Comparison of ENCODE assay signal across 14 mouse cellular contexts in genomic region chr6:72112575-72112974, GRCm38 (mm10). TPM values are rescaled to one million over a fixed set of nuclear protein-coding genes. Genes with fewer than 3 reads are reported as not detected.
DNase-seq lines count a peak whose midpoint lies in the region; ATAC-seq and TF ChIP-seq lines count a peak whose summit lies in the region.
"Had no signal": no experiment of that assay in that cellular context is flagged by ENCODE, and none has a peak within 500 bp of the region (broad histone marks: within the 10 kb centered on the region; RNA-seq: fewer than 3 reads in every experiment).

No protein-coding gene starts in this region.

- no peaks in the 10 kb centered on the region for H3K27me3 ChIP-seq in embryonic facial prominence, embryonic 12.5 days
- H3K27me3 ChIP-seq in liver, postnatal 0 days (ENCODE audit: insufficient read depth, low read length): no peaks in the 10 kb centered on the region

- ATAC-seq in embryonic facial prominence, embryonic 12.5 days (ENCODE audit: insufficient number of reproducible peaks, insufficient read depth, low FRiP score, low TSS enrichment): no peak
- ATAC-seq in liver, postnatal 0 days: no peak
- ATAC-seq in inflammation-experienced regulatory T-cells, adult 6 months: no peak
- ATAC-seq: forebrain, embryonic 16.5 days had no signal

- DNase-seq in gastrocnemius, adult 2 months: peak; percentile 59
- no peak for DNase-seq in gastrocnemius, adult 8-10 months (ENCODE audit: low spot score in 2 of 2)
- peak; percentile 49 to 67 for DNase-seq in left cerebral cortex, postnatal 36 days (ENCODE audit: low spot score in 2 of 2)
- DNase-seq in left cerebral cortex, postnatal 10 days (ENCODE audit: extremely low spot score in 1 of 2, low spot score in 2 of 2): no peak
- DNase-seq in liver, postnatal 0 days: peak; percentile 11
- no peak for DNase-seq in adrenal gland, postnatal 14 days
- DNase-seq: cerebellum, postnatal 25 days; lung, postnatal 10 days; thymus, postnatal 25 days had no signal

- TF ChIP-seq EP300 in liver, postnatal 0 days (IDR thresholded peaks at IDR 0.05; ENCODE audit: low read depth): no peak

- WGBS in embryonic facial prominence, embryonic 12.5 days: 24% methylated on average over 6 of the region's 6 CpGs
- WGBS in liver, postnatal 0 days (ENCODE audit: insufficient replicate concordance): 74% methylated on average over 6 of the region's 6 CpGs

- intact Hi-C loops in gastrocnemius, adult 2 months (cut with DNase I): no loop called here
- intact Hi-C loops in left cerebral cortex, postnatal 36 days (cut with DNase I): no loop called here
- intact Hi-C loops in left cerebral cortex, postnatal 10 days (cut with DNase I): no loop called here

- H3K36me3 ChIP-seq in embryonic facial prominence, embryonic 12.5 days: no peaks in the 10 kb centered on the region
- H3K36me3 ChIP-seq in liver, postnatal 0 days (replicated peaks; ENCODE audit: insufficient read depth, low read length): peaks cover 28% of the 10 kb centered on the region

- peak overlapping the region; percentile 17; the same call in 1 of the 2 replicates for H3K9ac ChIP-seq in embryonic facial prominence, embryonic 12.5 days
- H3K9ac ChIP-seq in liver, postnatal 0 days (replicated peaks): no peak overlapping the region
- H3K9ac ChIP-seq: hindbrain, embryonic 14.5 days had no signal

- peak overlapping the region; percentile 28 for H3K27ac ChIP-seq in gastrocnemius, adult 2 months
- H3K27ac ChIP-seq in embryonic facial prominence, embryonic 12.5 days: 0 out of 2 replicates have a peak overlapping the region, but pooled peaks have one; percentile 13
- 0 out of 2 replicates have a peak overlapping the region, but pooled peaks have one; percentile 20 for H3K27ac ChIP-seq in liver, postnatal 0 days (ENCODE audit: low read depth)
- H3K27ac ChIP-seq: hindbrain, embryonic 14.5 days had no signal

- H3K9me3 ChIP-seq in embryonic facial prominence, embryonic 12.5 days: no peaks in the 10 kb centered on the region
- no peaks in the 10 kb centered on the region for H3K9me3 ChIP-seq in liver, postnatal 0 days (ENCODE audit: low read length)

- H3K4me3 ChIP-seq in gastrocnemius, adult 2 months: peak overlapping the region; percentile 46
- H3K4me3 ChIP-seq in embryonic facial prominence, embryonic 12.5 days: no peak overlapping the region
- H3K4me3 ChIP-seq in liver, postnatal 0 days (ENCODE audit: low read depth, low read length): no peak overlapping the region

- H3K4me2 ChIP-seq in embryonic facial prominence, embryonic 12.5 days (replicated peaks): peak overlapping the region; percentile 15; the same call in 1 of the 2 replicates
- H3K4me2 ChIP-seq in liver, postnatal 0 days (ENCODE audit: low read depth, low read length): no peak overlapping the region
- H3K4me2 ChIP-seq: heart, embryonic 11.5 days; hindbrain, embryonic 14.5 days had no signal

- H3K4me1 ChIP-seq in embryonic facial prominence, embryonic 12.5 days: peaks cover 18% of the 10 kb centered on the region
- H3K4me1 ChIP-seq in liver, postnatal 0 days (ENCODE audit: insufficient read depth): peaks cover 67% of the 10 kb centered on the region

- no peak for TF ChIP-seq CTCF in gastrocnemius, adult 2 months (IDR thresholded peaks at IDR 0.05)
- TF ChIP-seq CTCF in liver, postnatal 0 days (IDR thresholded peaks at IDR 0.05; ENCODE audit: low read depth): no peak

RNA-seq across cellular contexts. Expression of gene St3gal5, which starts 15.2 kb away (rescaled TPM):
- total RNA-seq in gastrocnemius, adult 2 months (2021): 100 to 1,000 TPM in 1 of 2 experiments, 10 to 100 TPM in 1; 98.0 to 105 TPM
- 10 to 100 TPM; 48.5 to 85.9 (median 71.1) TPM for total RNA-seq in gastrocnemius, adult 8-10 months (2022)
- 100 to 1,000 TPM; 151 to 177 TPM for total RNA-seq in left cerebral cortex, postnatal 36 days (2021)
- total RNA-seq in left cerebral cortex, postnatal 10 days (2021): 100 to 1,000 TPM in 1 of 2 experiments, 10 to 100 TPM in 1; 98.2 to 100 TPM
- polyA plus RNA-seq in embryonic facial prominence, embryonic 12.5 days (2016; fragmentation: Nextera tagmentation; extraction: Ambion mirVana): 31.0 and 32.5 TPM in 2 replicates
- 175 and 212 TPM in 2 replicates for polyA plus RNA-seq in liver, postnatal 0 days (2015; fragmentation: Nextera tagmentation; extraction: Ambion mirVana)
- polyA plus RNA-seq in inflammation-experienced regulatory T-cells, adult 6 months (2017; shearing (Covaris generic)): under 1 TPM; 0.73 to 0.91 (median 0.74) TPM
- 137 and 170 TPM in 2 replicates for total RNA-seq in adrenal gland, postnatal 14 days (2021)

Comparison
In these comparisons a context has a peak if more than half of its experiments do, and no peak if none do; other contexts are left out.
1. DNase-seq: peak in gastrocnemius, adult 2 months (single experiment), left cerebral cortex, postnatal 36 days (2 of 2) and liver, postnatal 0 days (single experiment); none in gastrocnemius, adult 8-10 months (0 of 2), left cerebral cortex, postnatal 10 days (0 of 2) and adrenal gland, postnatal 14 days (single experiment).
2. Peak in every context shown above with its lines, with median percentiles within 50 percentile points of each other: H3K27ac ChIP-seq.